Mouse (Mus musculus): ENCODE measurements at regions not wholly inside any gene's neighbourhood (a gene's known extent, or its start where the extent isn't known, plus 50 kb on each side); places are given as distances from the start of the nearest gene placed in this dataset.

DNA sequence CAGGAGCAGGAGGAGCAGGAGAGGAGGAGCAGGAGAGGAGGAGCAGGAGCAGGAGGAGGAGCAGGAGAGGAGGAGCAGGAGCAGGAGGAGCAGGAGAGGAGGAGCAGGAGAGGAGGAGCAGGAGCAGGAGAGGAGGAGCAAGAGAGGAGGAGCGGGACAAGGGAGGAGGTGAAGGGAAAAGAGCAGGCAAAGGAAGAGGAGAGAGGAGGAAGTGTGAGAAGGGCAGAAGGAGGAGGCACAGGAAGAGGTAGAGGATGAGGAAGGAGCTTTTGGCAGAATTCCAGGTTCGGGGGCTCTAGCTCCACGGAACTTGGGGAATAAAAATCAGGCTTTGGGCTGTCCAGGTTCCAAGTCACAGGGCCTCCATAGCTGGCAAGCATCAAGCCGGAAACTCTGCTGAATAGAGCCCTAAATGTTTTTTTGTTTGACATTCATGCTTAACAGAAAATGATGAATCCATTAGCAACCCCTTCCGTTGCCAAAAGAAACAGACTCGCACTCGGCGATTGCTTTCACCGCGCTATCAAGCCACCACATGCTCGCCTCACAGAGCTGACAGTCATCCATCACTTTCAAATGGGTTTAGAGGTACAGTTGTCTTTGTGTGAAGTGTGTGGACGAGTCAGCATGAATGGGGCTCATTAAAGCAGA lies 528.7 kb upstream of the Atp11b start:
- TF ChIP-seq CTCF (IDR thresholded peaks at IDR 0.05; ENCODE audit: borderline replicate concordance, insufficient read depth, low read length) (no peak), POLR2A (IDR thresholded peaks at IDR 0.05; ENCODE audit: low read depth, low read length) (no peak)
